Comparison of ENCODE assay signal across 19 mouse cellular contexts in genomic region chr4:33920807-33921206, GRCm38 (mm10). TPM values are rescaled to one million over a fixed set of nuclear protein-coding genes. Genes with fewer than 3 reads are reported as not detected.
DNase-seq lines count a peak whose midpoint lies in the region; ATAC-seq and TF ChIP-seq lines count a peak whose summit lies in the region.
"Had no signal": no experiment of that assay in that cellular context is flagged by ENCODE, and none has a peak within 500 bp of the region (broad histone marks: within the 10 kb centered on the region; RNA-seq: fewer than 3 reads in every experiment).

No protein-coding gene starts in this region.

- DNase-seq in limb, embryonic 14.5 days (ENCODE audit: low spot score) = peak; percentile 41
- no peak for DNase-seq in limb, embryonic 10.5 days (ENCODE audit: low spot score)
- DNase-seq in embryonic facial prominence, embryonic 10.5 days (ENCODE audit: low spot score) = peak; percentile 15
- no peak for DNase-seq in midbrain, embryonic 10.5 days (ENCODE audit: low spot score)
- no peak for DNase-seq in kidney, postnatal 25 days
- DNase-seq: adrenal gland, postnatal 14 days; cerebellum, adult 18-20 months; cerebellum, adult 9-11 months; cerebellum, postnatal 36 days; gastrocnemius, adult 2 months; gastrocnemius, postnatal 25 days had no signal

- no peaks in the 10 kb centered on the region for H3K9me3 ChIP-seq in limb, embryonic 14.5 days (ENCODE audit: control insufficient read depth, low read length)
- H3K9me3 ChIP-seq in limb, embryonic 10.5 days (replicated peaks) = no peaks in the 10 kb centered on the region
- H3K9me3 ChIP-seq in megakaryocyte, embryonic 14.5 days = no peaks in the 10 kb centered on the region
- H3K9me3 ChIP-seq in embryonic facial prominence, embryonic 10.5 days = no peaks in the 10 kb centered on the region
- no peaks in the 10 kb centered on the region for H3K9me3 ChIP-seq in midbrain, embryonic 10.5 days (replicated peaks)
- H3K9me3 ChIP-seq: forebrain, embryonic 15.5 days; heart, embryonic 12.5 days; hindbrain, embryonic 10.5 days had no signal

- H3K4me2 ChIP-seq in limb, embryonic 14.5 days (replicated peaks; ENCODE audit: low read depth, low read length, severe bottlenecking) = no peak overlapping the region
- H3K4me2 ChIP-seq: forebrain, embryonic 15.5 days; heart, embryonic 12.5 days; hindbrain, embryonic 14.5 days had no signal

- H3K4me3 ChIP-seq in limb, embryonic 14.5 days (replicated peaks; ENCODE audit: low read length) = no peak overlapping the region
- H3K4me3 ChIP-seq in limb, embryonic 10.5 days = no peak overlapping the region
- H3K4me3 ChIP-seq in megakaryocyte, embryonic 14.5 days (replicated peaks) = peak overlapping the region; percentile 62
- H3K4me3 ChIP-seq in embryonic facial prominence, embryonic 10.5 days = no peak overlapping the region
- no peak overlapping the region for H3K4me3 ChIP-seq in midbrain, embryonic 10.5 days
- H3K4me3 ChIP-seq: forebrain, embryonic 15.5 days; gastrocnemius, adult 2 months; heart, embryonic 12.5 days; hindbrain, embryonic 10.5 days had no signal

- ATAC-seq in limb, embryonic 14.5 days (ENCODE audit: low FRiP score, low read depth) = no peak
- ATAC-seq in megakaryocyte, adult 5-6 weeks (ENCODE audit: poor library complexity, severe bottlenecking) = no peak
- ATAC-seq: forebrain, embryonic 15.5 days had no signal

- 49% methylated on average over 5 of the region's 5 CpGs for WGBS in limb, embryonic 14.5 days
- WGBS in limb, embryonic 10.5 days = 56% methylated on average over 5 of the region's 5 CpGs
- WGBS in embryonic facial prominence, embryonic 10.5 days = 53% methylated on average over 5 of the region's 5 CpGs
- WGBS in midbrain, embryonic 10.5 days = 57% methylated on average over 5 of the region's 5 CpGs

- H3K9ac ChIP-seq in limb, embryonic 14.5 days (ENCODE audit: low read depth, low read length, severe bottlenecking) = no peak overlapping the region
- H3K9ac ChIP-seq: forebrain, embryonic 15.5 days; heart, embryonic 12.5 days; hindbrain, embryonic 14.5 days had no signal

- no peaks in the 10 kb centered on the region for H3K4me1 ChIP-seq in limb, embryonic 14.5 days (ENCODE audit: control insufficient read depth, insufficient read depth, low read length)
- peaks cover 22% of the 10 kb centered on the region for H3K4me1 ChIP-seq in limb, embryonic 10.5 days
- peaks cover 28% of the 10 kb centered on the region for H3K4me1 ChIP-seq in megakaryocyte, embryonic 14.5 days
- H3K4me1 ChIP-seq in embryonic facial prominence, embryonic 10.5 days = peaks cover 27% of the 10 kb centered on the region
- peaks cover 27% of the 10 kb centered on the region for H3K4me1 ChIP-seq in midbrain, embryonic 10.5 days

- no peak for TF ChIP-seq POLR2A in limb, embryonic 14.5 days (IDR thresholded peaks at IDR 0.05; ENCODE audit: borderline replicate concordance, extremely low read depth, insufficient read depth, insufficient read length)

- no peaks in the 10 kb centered on the region for H3K36me3 ChIP-seq in limb, embryonic 14.5 days (ENCODE audit: control insufficient read depth, insufficient read depth, low read length)
- H3K36me3 ChIP-seq in limb, embryonic 10.5 days = no peaks in the 10 kb centered on the region
- H3K36me3 ChIP-seq in megakaryocyte, embryonic 14.5 days (replicated peaks; ENCODE audit: low read length) = no peaks in the 10 kb centered on the region
- H3K36me3 ChIP-seq in embryonic facial prominence, embryonic 10.5 days (replicated peaks) = no peaks in the 10 kb centered on the region
- H3K36me3 ChIP-seq in midbrain, embryonic 10.5 days = no peaks in the 10 kb centered on the region
- H3K36me3 ChIP-seq: forebrain, embryonic 15.5 days; heart, embryonic 12.5 days; hindbrain, embryonic 10.5 days had no signal

- no peak overlapping the region for H3K27ac ChIP-seq in limb, embryonic 14.5 days (replicated peaks; ENCODE audit: low read depth, low read length)
- no peak overlapping the region for H3K27ac ChIP-seq in limb, embryonic 10.5 days
- no peak overlapping the region for H3K27ac ChIP-seq in embryonic facial prominence, embryonic 10.5 days (replicated peaks)
- no peak overlapping the region for H3K27ac ChIP-seq in midbrain, embryonic 10.5 days (replicated peaks)
- H3K27ac ChIP-seq: forebrain, embryonic 15.5 days; gastrocnemius, adult 2 months; hindbrain, embryonic 10.5 days; hindbrain, embryonic 14.5 days had no signal

- H3K27me3 ChIP-seq in limb, embryonic 14.5 days (ENCODE audit: control insufficient read depth, insufficient read depth, low read length) = peaks cover 10% of the 10 kb centered on the region
- peaks cover 34% of the 10 kb centered on the region for H3K27me3 ChIP-seq in limb, embryonic 10.5 days (ENCODE audit: low read depth, poor library complexity, severe bottlenecking)
- H3K27me3 ChIP-seq in megakaryocyte, embryonic 14.5 days (replicated peaks) = peaks cover 42% of the 10 kb centered on the region
- peaks cover 58% of the 10 kb centered on the region for H3K27me3 ChIP-seq in embryonic facial prominence, embryonic 10.5 days (replicated peaks; ENCODE audit: low read depth, poor library complexity, severe bottlenecking)
- H3K27me3 ChIP-seq in midbrain, embryonic 10.5 days (ENCODE audit: low read depth, poor library complexity, severe bottlenecking) = peaks cover 60% of the 10 kb centered on the region
- H3K27me3 ChIP-seq: forebrain, embryonic 15.5 days had no signal

RNA-seq across cellular contexts. Expression of gene Cnr1, which starts 3.6 kb away (rescaled TPM):
- polyA plus RNA-seq in limb, embryonic 14.5 days (2012; rRNA removed) = 5.3 and 5.7 TPM in 2 replicates
- 3.4 and 4.2 TPM in 2 replicates for polyA plus RNA-seq in limb, embryonic 14.5 days (2014; fragmentation: Nextera tagmentation; extraction: Ambion mirVana)
- 2.2 and 2.8 TPM in 2 replicates for polyA plus RNA-seq in limb, embryonic 10.5 days (2016; fragmentation: Nextera tagmentation; extraction: Ambion mirVana)
- polyA plus RNA-seq in megakaryocyte, embryonic 14.5 days (2012; ENCODE audit: insufficient read depth, low replicate concordance) = 0.03 TPM in 1 of 2 replicates, not detected in the other
- total RNA-seq in megakaryocyte, adult 5-6 weeks (2015) = not detected in 2 replicates
- not detected in 2 replicates for total RNA-seq in megakaryocyte, adult 5-6 weeks (2017)
- 2.9 and 3.8 TPM in 2 replicates for polyA plus RNA-seq in embryonic facial prominence, embryonic 10.5 days (2016; fragmentation: Nextera tagmentation; extraction: Ambion mirVana)
- 4.6 and 9.6 TPM in 2 replicates for polyA plus RNA-seq in midbrain, embryonic 10.5 days (2016; fragmentation: Nextera tagmentation; extraction: Ambion mirVana)
- total RNA-seq: granulocyte monocyte progenitor cell, adult 5-6 weeks; MEL had no signal

Comparison
In these comparisons a context has a peak if more than half of its experiments do, and no peak if none do; other contexts are left out.
1. DNase-seq: peak in limb, embryonic 14.5 days (single experiment) and embryonic facial prominence, embryonic 10.5 days (single experiment); none in limb, embryonic 10.5 days (single experiment), midbrain, embryonic 10.5 days (single experiment) and kidney, postnatal 25 days (0 of 2).